Mouse (Mus musculus) kidney, embryonic 16.5 days (tissue): Measurements from ENCODE around the gene Zfp398. TPM values are rescaled to one million over a fixed set of nuclear protein-coding genes. Genes with fewer than 3 reads are reported as not detected.

ENCODE experiments used
- ATAC-seq: fragments of 200-750 bp; cut with Nextera tagmentation; 2 replicates; pipeline ENCODE4 v1.8.0; 2017; ENCODE audit warnings: moderate TSS enrichment; ENCODE audit not compliant: low FRiP score, low TSS enrichment
- H3K27ac ChIP-seq: fragments of 300-500 bp; sonication (generic); 2 replicates; pipeline ENCODE4 v1.5.1; 2014; ENCODE audit warnings: low read length
- H3K27me3 ChIP-seq: fragments of 300-500 bp; sonication (generic); 2 replicates; pipeline ENCODE4 v1.6.1; 2014; ENCODE audit warnings: low read length, control low read depth, mixed read lengths; ENCODE audit not compliant: insufficient read depth
- H3K36me3 ChIP-seq: fragments of 300-500 bp; sonication (generic); 2 replicates; pipeline ENCODE4 v1.6.1; 2014; ENCODE audit warnings: low read length, control low read depth, mixed read lengths; ENCODE audit not compliant: insufficient read depth
- H3K4me1 ChIP-seq: fragments of 300-500 bp; sonication (generic); 2 replicates; pipeline ENCODE4 v1.6.1; 2014; ENCODE audit warnings: low read length, control low read depth, mixed read lengths; ENCODE audit not compliant: insufficient read depth
- H3K4me2 ChIP-seq: fragments of 300-500 bp; sonication (generic); replicated peaks from 2 replicates; pipeline ENCODE4 v1.6.1; 2014; ENCODE audit warnings: low read depth, low read length
- H3K4me3 ChIP-seq: fragments of 300-500 bp; sonication (generic); 2 replicates; pipeline ENCODE4 v1.5.1; 2014; ENCODE audit warnings: mild to moderate bottlenecking, low read length
- H3K9ac ChIP-seq: fragments of 300-500 bp; sonication (generic); replicated peaks from 2 replicates; pipeline ENCODE4 v1.6.1; 2014; ENCODE audit warnings: low read length
- H3K9me3 ChIP-seq: fragments of 300-500 bp; sonication (generic); 2 replicates; pipeline ENCODE4 v1.6.1; 2016; ENCODE audit warnings: low read length, control low read depth
- WGBS: fragments of 180-500 bp; shearing (Covaris S2); extraction: QIAGEN DNeasy Blood & Tissue Kit; methylation state at CpG from one replicate; pipeline ENCODE4 v1.1.7; 2014; 5-methylcytosine and 5-hydroxymethylcytosine counted together
- polyA plus RNA-seq: library from polyadenylated mRNA; unstranded; fragments of >200 nt; fragmentation: Nextera tagmentation; extraction: Ambion mirVana; gene quantifications from 2 replicates; pipeline ENCODE4 v1.2.1, GENCODE M21; 2015

Zfp398 gene
- polyA plus RNA-seq, 1 experiment from 2014 or later, result 9.1 TPM

GRCm38 (mm10) chr6:47821236-47821635 is 14.2 kb upstream of the Zfp398 start:
- Histone ChIP-seq H3K27ac (no peak overlapping the region), H3K9me3 (no peaks in the 10 kb centered on the region), H3K27me3 (no peaks in the 10 kb centered on the region), H3K9ac (no peak overlapping the region), H3K4me2 (no peak overlapping the region), H3K4me3 (no peak overlapping the region), H3K36me3 (peaks cover 19% of the 10 kb centered on the region; the same call in 1 of the 2 replicates), H3K4me1 (no peaks in the 10 kb centered on the region)
- ATAC-seq, result no peak
- WGBS, result 91% methylated on average over 5 of the region's 5 CpGs

GRCm38 (mm10) chr6:47821776-47822175 is 13.7 kb upstream of the Zfp398 start:
- no peak for ATAC-seq
- H3K27me3 ChIP-seq, result no peaks in the 10 kb centered on the region
- H3K9me3 ChIP-seq, result no peaks in the 10 kb centered on the region
- WGBS, result 93% methylated on average over 6 of the region's 6 CpGs
- no peak overlapping the region for H3K4me3 ChIP-seq
- no peak overlapping the region for H3K27ac ChIP-seq
- no peak overlapping the region for H3K9ac ChIP-seq
- H3K36me3 ChIP-seq, result peaks cover 19% of the 10 kb centered on the region; the same call in 1 of the 2 replicates
- H3K4me1 ChIP-seq, result no peaks in the 10 kb centered on the region
- no peak overlapping the region for H3K4me2 ChIP-seq

GRCm38 (mm10) chr6:47824241-47824640 is 11.2 kb upstream of the Zfp398 start:
- no peaks in the 10 kb centered on the region for H3K9me3 ChIP-seq
- 43% methylated on average over 2 of the region's 2 CpGs for WGBS
- no peak for ATAC-seq
- peaks cover under 1% of the 10 kb centered on the region; the same call in 1 of the 2 replicates for H3K4me1 ChIP-seq
- no peak overlapping the region for H3K9ac ChIP-seq
- no peak overlapping the region for H3K27ac ChIP-seq
- no peak overlapping the region for H3K4me3 ChIP-seq
- no peaks in the 10 kb centered on the region for H3K27me3 ChIP-seq
- H3K4me2 ChIP-seq, result no peak overlapping the region
- H3K36me3 ChIP-seq, result peaks cover 19% of the 10 kb centered on the region; the same call in 1 of the 2 replicates

- no peaks in the 10 kb centered on the region for H3K9me3 ChIP-seq
- H3K9ac ChIP-seq, result no peak overlapping the region
- H3K4me1 ChIP-seq, result peaks cover 4% of the 10 kb centered on the region; the same call in 1 of the 2 replicates
- no peak for ATAC-seq
- H3K36me3 ChIP-seq, result no peaks in the 10 kb centered on the region
- no peak overlapping the region for H3K4me3 ChIP-seq
- 97% methylated on average over 4 of the region's 4 CpGs for WGBS
- H3K27ac ChIP-seq, result no peak overlapping the region
- no peak overlapping the region for H3K4me2 ChIP-seq
- H3K27me3 ChIP-seq, result no peaks in the 10 kb centered on the region
Observed at GRCm38 (mm10) chr6:47827462-47827861, 8.0 kb upstream of the Zfp398 start.

- Histone ChIP-seq H3K9me3 (no peaks in the 10 kb centered on the region), H3K9ac (no peak overlapping the region), H3K4me2 (no peak overlapping the region), H3K36me3 (no peaks in the 10 kb centered on the region), H3K4me1 (peaks cover 4% of the 10 kb centered on the region; the same call in 1 of the 2 replicates), H3K27ac (no peak overlapping the region), H3K4me3 (no peak overlapping the region), H3K27me3 (no peaks in the 10 kb centered on the region)
- no peak for ATAC-seq
- WGBS, result 14% methylated on average over 1 of the region's 1 CpGs
Observed at GRCm38 (mm10) chr6:47828950-47829349, 6.5 kb upstream of the Zfp398 start.

- H3K4me1 ChIP-seq, result peaks cover 4% of the 10 kb centered on the region; the same call in 1 of the 2 replicates
- H3K36me3 ChIP-seq, result no peaks in the 10 kb centered on the region
- no peaks in the 10 kb centered on the region for H3K9me3 ChIP-seq
- H3K27ac ChIP-seq, result peak within 1 kb of the TSS; percentile 69
- 1% methylated on average over 64 of the region's 64 CpGs for WGBS
- peak within 1 kb of the TSS; percentile 53 for H3K4me2 ChIP-seq
- peak; percentile 93 for ATAC-seq
- H3K4me3 ChIP-seq, result peak within 1 kb of the TSS; percentile 81
- H3K27me3 ChIP-seq, result no peaks in the 10 kb centered on the region
- H3K9ac ChIP-seq, result peak within 1 kb of the TSS; percentile 87
Observed at GRCm38 (mm10) chr6:47830104-47831078, 5.1 kb upstream of the Zfp398 start, which contains the start of gene Zfp786. Zfp786 (minus strand) TSS chr6:47830867.

GRCm38 (mm10) chr6:47832220-47832619 is 3.2 kb upstream of the Zfp398 start:
- H3K36me3 ChIP-seq, result no peaks in the 10 kb centered on the region

GRCm38 (mm10) chr6:47835984-47836521 is 592 bp downstream of the Zfp398 start:
- H3K27ac ChIP-seq, result peak overlapping the region; percentile 95
- H3K4me1 ChIP-seq, result no peaks in the 10 kb centered on the region
- peak overlapping the region; percentile 66 for H3K4me2 ChIP-seq
- no peaks in the 10 kb centered on the region for H3K27me3 ChIP-seq
- under 1% methylated on average over 49 of the region's 49 CpGs for WGBS
- peak; percentile 88 for ATAC-seq
- H3K9ac ChIP-seq, result peak overlapping the region; percentile 95
- H3K4me3 ChIP-seq, result peak overlapping the region; percentile 94
- H3K36me3 ChIP-seq, result 0 out of 2 replicates have a peak, but pooled peaks cover 7% of the 10 kb centered on the region
- H3K9me3 ChIP-seq, result no peaks in the 10 kb centered on the region

More at GRCm38 (mm10) chr6:47832220-47832619, 3.2 kb upstream of the Zfp398 start:
- Histone ChIP-seq H3K9ac (no peak overlapping the region), H3K27ac (no peak overlapping the region), H3K4me2 (no peak overlapping the region), H3K4me3 (no peak overlapping the region), H3K9me3 (no peaks in the 10 kb centered on the region), H3K4me1 (peaks cover 4% of the 10 kb centered on the region; the same call in 1 of the 2 replicates), H3K27me3 (no peaks in the 10 kb centered on the region)
- 73% methylated on average over 1 of the region's 1 CpGs for WGBS
- ATAC-seq, result no peak

- Histone ChIP-seq H3K27ac (no peak overlapping the region), H3K4me2 (no peak overlapping the region), H3K9ac (no peak overlapping the region), H3K4me3 (no peak overlapping the region), H3K36me3 (0 out of 2 replicates have a peak, but pooled peaks cover 13% of the 10 kb centered on the region), H3K9me3 (no peaks in the 10 kb centered on the region), H3K27me3 (no peaks in the 10 kb centered on the region), H3K4me1 (no peaks in the 10 kb centered on the region)
- 65% methylated on average over 2 of the region's 2 CpGs for WGBS
- ATAC-seq, result no peak
Observed at GRCm38 (mm10) chr6:47837630-47838029, 2.2 kb downstream of the Zfp398 start.
